Mouse (Mus musculus) layer of hippocampus, adult 18-20 months (tissue): ENCODE data around the gene Ccl11. TPM values are rescaled to one million over a fixed set of nuclear protein-coding genes. Genes with fewer than 3 reads are reported as not detected.

Experiments used
- DNase-seq, 2 experiments: peaks; one replicate each; pipeline ENCODE4 v3.0.0; 2022; ENCODE audit warnings: low spot score in 2 of 2
- long read RNA-seq: library from polyadenylated mRNA; stranded (forward); transcript quantifications from one replicate; pipeline ENCODE4 v2.0.0, GENCODE M21; 2021
- total RNA-seq, 2 experiments: library from RNA; stranded (reverse); gene quantifications; 2 replicates each; pipeline ENCODE4 v1.2.3; 2021

The Ccl11 gene
- total RNA-seq, result under 1 TPM; 0.50 to 0.61 TPM
- long read RNA-seq, result 0 reads

DNA sequence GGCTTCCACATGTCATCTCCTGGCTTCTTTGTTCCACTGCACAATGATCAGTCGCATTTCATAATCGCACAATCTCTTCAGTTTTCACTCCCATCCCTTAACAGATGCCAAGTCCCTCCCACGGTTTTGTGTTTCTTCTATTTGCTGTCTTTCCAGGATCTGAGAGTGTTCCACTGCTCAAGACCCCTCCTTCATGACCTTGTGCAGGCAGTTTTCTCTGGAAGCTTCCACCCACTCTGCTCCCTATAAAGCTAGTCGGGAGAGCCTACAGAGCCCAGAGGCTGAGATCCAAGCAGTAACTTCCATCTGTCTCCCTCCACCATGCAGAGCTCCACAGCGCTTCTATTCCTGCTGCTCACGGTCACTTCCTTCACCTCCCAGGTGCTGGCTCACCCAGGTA lies at the start of gene Ccl11:
Gene Ccl11, plus strand, starts transcription at position 178 of the 400 bp plus-strand sequence.
- DNase-seq, result peak; percentile 14 to 49

DNA sequence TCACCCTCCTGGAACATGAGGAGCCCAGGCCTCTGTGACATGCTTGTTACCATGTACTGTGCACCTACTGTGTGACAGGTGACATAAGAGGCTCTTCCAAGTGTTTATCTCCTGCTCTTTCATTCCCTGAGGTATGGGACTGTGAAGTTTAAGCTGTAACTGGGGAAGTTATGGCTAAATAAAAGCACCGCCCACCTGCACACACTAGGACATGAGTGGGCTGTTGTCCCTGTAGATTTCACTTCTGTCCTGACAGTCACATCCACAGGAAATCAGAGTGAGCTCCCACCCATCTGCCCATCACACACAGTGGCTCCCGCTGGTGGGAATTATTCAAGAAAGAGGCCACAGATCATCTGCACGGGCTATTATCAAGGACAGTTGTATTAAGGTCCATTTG lies 47.5 kb upstream of the Ccl11 start:
- no peak for DNase-seq

DNA sequence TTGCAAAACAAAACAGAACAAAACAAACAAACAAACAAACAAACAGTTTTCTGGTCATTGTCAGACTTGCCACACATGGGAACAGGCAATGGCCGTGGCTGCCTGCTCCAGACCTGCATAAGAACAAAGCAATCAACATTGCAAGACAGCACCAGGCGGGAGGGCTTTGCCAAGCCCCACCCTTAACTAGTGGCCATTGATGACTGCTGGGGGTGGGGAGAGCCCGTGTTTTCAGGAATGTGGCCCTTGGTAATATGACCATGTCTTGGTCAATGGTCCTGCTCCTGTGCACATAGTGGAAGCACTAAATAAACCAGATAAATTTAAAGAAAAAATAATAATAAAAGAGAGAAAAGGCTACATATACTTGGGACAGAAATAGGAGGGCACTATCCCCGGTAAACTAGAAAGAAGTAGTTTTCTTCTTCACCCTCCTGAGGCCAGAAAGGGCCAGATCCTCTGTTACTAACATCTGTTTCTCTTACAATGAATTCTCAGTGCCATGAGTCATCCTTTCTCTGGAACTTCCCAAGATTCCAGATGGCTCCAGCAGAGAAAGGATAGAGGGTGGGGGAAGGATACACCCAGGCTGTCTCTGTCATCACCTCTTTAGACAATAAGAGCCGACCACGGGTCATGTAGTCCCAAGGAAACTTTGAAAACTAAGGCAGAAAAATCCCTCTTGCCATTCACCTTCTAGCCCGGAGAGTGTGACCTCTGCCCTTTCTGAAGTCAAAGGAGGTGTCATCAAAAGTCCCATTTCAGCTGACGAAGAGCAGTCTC lies 46.0 kb upstream of the Ccl11 start:
- no peak for DNase-seq

DNA sequence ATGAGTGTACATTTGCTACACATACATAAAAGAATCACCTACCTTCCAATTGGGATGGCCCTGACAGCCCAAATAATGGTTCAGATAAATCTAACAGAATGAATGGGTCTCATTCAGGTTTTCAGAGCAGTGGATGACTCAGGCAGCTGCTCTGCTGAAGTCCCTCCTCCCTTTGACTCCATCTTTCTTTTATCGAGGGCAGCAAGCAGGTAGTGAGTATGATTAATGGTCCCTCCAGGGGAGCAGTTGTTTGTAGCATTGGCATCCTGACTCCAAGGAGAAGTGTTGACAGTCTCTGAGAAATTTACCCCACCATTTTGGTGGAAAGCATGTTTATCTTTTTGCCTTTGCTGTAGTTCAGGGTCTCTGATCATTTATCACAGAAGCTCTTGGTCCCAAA lies 43.9 kb upstream of the Ccl11 start:
- no peak for DNase-seq

DNA sequence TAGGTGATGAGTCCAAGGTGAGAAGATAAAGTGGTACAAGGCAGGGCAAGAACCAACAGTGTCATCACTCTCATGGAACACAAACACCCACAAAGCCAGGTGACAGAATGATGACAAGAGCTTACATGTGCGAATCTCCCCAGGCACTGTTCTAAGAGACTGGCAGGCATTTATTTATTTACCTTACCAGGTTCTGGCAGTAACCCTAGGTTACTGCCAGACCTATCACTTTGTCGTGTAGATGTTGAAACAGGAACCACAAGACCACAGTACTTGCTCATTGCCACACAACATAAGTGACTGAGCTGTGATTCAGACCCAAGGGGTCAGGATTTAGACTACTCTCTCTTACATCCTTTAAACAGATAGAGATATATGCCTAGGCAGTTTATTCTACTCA lies 42.6 kb upstream of the Ccl11 start:
- no peak for DNase-seq

DNA sequence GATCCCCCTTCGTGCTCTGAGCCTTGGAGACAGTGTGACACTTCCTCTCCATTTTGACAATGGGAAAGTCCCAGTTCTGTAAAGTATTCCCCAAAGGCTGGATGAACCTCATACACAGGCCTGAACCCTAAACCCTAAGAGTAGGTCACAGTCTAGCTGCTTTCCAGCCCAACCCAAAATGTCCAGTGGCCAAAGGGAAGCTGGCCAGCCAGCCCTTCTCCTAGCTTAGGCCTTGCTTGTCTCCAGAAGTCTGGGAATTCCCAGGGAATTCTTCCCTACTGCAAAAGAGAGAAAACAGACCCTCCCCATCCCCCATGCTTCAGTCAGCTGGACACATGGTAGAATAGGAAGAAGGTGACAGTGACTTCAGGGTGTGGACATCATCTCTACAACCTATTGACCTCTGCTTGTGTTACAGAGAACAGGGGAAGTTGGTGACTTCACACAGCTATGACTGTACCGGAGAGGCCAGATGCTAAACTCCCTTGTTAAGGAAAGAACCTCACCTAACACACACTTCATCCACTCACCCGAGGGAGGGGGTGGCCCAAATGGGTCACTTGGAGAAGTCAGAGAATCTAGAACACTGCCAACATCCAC lies 41.3 kb upstream of the Ccl11 start:
- no peak for DNase-seq

DNA sequence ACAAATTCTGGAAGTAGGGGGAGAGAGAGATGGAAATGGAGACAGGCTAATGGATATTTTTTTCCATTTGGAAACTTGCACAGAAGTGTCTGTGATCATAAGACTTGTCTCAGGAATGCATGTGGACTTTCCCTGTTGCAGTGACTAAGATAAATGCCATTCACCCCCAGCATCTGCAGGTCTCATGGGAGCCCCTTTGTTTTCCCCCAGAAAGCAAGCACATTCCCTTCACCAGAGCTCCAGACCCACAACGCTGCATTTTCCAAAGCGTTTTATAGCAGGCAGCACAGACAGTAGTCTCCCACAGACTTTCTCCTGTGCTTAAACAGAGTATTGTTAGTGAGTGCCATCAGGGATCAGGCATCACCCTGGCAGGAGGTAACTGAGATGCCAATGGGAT lies 38.2 kb upstream of the Ccl11 start:
- DNase-seq, result no peak

DNA sequence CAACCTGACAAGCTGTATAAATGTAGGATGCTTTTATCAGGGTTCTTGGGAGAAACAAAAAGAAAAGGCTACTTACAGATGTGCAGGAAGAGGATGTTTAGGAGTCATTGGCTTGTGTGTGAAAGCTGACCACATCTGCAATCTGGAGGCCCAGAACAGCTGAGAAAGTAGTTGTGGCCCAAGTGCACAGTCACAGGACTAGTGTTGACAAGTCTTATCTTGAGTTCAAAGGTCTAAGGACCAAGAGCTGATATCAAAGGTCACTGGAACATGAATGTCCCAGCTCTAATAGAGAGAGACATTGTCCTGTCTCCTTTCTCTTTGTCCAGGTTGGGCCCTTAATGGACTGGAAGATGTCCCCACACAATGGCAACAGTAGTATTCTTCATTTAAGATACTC lies 37.8 kb upstream of the Ccl11 start:
- no peak for DNase-seq

DNA sequence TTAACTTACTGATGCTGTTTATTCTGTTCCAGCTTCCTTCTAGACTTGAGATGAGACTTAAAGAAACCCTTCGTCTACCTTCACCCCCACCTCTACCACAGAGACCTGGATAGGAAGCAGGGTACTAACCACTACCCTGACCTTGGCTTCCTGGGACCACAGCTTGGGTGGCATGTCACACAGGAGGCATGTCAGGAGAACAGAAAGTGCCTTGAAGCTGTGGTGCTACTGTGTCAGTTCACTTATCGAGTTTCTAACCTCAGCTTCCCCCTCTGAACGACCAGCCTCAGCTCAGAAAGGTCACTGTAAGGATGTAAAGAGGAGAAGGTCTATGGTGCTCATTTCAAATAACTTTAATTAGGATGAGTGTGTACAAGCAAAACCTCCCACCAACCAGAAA lies 36.2 kb upstream of the Ccl11 start:
- DNase-seq, result no peak

DNA sequence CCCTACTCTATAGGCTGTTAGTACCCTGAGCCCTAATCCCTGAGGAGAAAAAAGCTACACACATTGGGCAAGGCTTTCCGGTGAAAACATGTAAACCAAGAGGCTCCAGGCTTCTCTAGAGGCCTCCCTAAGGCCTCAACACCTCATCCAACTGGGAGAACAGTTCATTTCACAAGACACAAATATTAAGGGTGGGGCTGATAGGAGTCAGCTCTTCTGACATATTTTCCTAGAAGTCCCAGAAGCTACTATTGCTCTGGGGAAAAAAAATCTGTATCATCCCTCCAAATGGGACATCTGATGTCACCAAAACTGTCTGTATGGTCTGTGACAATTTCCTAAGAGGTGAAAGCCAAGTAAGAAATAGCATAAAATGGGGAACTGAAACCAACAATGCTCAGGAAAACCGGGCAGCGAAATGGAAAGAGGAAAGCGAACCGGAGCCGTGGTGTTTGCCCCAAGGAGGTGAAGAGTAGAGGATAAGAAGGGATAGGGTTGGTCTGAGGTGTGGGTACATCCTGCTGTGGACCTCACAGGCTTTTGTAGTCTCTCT lies 35.0 kb upstream of the Ccl11 start:
- no peak for DNase-seq

DNA sequence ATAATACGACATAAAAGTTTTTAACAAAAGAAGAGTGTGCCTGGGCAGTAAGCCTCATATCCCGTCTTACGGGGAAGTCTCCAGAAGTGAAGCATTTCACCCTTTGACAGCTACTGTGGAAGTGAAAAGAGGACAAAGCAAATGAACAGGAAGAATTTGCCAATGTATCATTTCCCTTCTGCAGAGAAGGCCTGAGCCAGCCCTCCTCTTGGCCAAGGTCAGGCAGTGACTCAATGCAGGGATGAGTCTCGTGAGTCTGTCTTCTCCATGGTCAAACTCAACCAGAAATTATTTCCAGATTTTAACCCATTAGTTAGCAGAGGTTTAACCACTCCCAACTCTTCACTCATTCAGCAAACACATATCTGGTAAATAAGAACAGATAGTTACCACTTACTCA lies 33.9 kb upstream of the Ccl11 start:
- no peak for DNase-seq

DNA sequence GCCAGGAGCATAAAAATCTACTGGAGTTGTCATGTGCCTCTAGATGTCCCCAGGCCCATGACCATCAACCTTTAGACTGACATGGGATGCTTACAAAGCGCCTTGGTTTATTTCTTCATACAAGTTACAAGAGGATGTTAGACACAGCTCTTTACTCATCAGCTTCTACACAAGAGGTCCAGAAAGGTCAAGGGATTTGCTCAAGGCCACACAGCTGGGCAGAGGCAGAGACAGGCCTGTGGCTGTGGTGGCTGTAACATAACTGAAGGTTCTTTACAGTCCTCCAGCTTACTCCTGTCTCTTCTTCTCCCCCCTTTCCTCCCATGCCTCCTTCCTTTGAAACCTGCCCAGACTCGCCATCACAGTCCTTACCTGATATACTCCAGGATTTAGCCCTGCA lies 27.5 kb upstream of the Ccl11 start:
- DNase-seq, result no peak

DNA sequence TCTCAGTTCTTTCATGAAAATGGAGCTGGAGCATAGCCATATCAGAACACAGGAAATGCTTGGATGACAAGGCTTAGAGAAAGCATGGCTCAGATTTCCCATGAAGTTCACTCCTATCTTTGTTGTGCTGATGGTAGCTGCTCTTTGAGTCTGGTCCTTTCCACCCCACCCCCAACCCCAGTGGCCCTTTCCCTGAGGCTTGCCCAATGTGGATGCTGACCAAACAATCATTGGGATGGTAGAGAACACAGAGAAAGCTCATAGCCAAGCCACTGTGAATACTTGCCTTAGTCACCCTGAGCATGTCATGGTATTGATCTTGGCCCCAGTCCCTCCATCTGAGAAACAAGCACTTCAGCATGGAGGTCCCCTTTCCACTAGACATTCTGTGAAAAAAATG lies 25.5 kb upstream of the Ccl11 start:
- no peak for DNase-seq

DNA sequence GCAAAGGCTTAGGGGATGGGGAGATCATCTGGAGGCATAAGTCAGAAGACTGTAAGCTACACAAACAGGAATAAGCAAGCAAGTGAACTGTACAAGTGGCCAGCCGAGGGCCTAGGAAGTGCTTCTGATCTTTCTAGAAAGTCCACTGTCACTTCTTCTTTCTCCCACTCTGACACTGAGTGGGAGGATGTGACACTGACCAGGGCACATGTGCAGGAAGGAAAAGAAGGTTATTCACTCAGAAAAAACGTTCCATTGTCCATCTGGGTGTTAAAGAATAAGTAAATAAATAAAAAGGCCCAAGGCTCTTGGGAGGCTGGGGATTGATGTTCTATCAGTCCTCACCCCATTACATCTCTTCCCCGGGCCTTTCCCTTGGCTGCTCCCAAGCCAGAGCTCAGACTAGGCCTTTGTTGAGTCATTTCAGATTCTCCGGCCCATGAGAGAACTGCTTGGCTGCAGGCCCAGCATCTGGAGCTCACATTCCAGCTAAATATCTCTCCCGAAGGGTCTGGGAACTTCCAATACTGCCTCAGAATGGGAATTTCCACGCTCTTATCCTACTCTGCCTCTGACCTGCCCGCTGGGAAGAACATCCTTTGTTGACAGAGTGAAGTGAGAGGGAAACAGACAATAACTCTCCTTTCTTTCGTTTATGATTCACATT lies 24.8 kb upstream of the Ccl11 start:
- DNase-seq, result peak in 1 of 2 experiments; percentile 8

DNA sequence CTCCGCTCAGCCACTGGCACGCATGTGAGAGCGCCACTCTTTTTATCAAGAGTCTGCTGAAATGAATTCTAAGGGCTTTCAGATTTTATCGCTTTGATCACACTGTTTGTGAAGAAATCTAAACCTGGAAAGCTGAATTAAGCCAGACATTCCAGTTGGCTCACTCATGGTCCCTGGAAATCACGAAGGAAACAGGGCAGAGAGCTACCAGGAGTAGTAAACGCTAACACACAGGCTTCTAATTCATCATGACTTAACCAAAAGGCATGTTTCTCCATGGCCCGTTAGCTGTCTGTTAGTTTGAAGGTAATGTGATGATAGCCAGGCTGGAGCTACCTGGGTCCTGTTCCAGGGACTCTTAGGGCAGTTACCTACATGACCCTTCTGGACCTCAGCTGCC lies 23.2 kb upstream of the Ccl11 start:
- DNase-seq, result no peak

DNA sequence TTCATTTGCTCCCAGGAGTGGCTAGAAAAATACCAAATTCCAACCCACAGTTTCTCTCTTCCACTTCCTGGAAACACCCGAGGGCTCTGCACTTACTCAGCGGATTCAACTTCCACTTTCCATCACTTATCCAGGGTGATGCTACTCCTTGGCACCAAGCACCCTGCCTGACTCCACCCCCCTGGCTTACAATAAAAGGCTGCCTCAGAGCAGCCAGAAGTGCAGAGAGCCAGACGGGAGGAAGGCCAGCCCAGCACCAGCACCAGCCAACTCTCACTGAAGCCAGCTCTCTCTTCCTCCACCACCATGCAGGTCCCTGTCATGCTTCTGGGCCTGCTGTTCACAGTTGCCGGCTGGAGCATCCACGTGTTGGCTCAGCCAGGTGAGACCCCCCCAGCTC lies 22.3 kb upstream of the Ccl11 start, which contains the start of gene Ccl2:
Gene Ccl2, plus strand, starts transcription at position 216 of the 400 bp plus-strand sequence.
- DNase-seq, result peak; percentile 19 to 62

DNA sequence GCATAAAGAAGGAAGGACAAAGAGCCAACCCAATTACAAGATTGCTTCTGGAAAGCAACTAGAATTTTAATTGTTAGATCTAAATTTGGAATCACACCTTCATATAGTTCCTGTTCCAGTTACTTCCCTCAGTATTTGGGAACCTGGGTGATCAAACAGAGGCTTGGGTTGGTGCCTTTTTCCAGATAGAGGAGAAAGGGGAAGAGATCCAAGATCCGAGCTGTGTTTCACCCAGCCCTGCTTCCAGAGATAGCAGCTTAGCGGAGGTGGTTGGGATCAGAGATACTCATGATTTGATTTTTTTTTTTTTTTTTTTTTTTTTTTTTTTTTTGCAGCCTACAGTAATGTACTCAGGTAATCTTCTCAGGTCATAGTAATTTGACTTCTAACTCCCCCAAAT lies 21.8 kb upstream of the Ccl11 start:
- DNase-seq, result no peak

DNA sequence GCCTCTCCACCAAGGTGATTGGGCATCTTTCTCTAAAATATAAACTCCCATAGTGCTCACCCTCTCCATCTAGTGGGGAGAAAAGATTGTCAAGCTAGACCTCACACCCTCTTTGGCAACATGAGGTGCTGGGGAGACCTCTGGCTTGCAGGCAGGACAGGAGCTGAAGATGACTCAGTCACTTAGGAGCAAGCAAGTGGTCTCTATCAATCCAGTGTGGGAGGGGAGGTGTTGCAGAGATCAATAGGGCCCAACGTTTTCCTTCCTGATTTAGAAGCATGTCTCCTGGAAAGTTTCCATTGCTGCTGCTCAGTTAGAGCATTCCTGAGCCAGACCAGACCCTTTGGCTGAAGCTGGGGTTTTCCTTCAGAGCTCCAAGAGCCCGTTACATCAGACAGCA lies 19.1 kb upstream of the Ccl11 start, which contains the start of gene Gm17268:
Gene Gm17268, minus strand, starts transcription at position 28 of the 400 bp plus-strand sequence.
- no peak for DNase-seq

DNA sequence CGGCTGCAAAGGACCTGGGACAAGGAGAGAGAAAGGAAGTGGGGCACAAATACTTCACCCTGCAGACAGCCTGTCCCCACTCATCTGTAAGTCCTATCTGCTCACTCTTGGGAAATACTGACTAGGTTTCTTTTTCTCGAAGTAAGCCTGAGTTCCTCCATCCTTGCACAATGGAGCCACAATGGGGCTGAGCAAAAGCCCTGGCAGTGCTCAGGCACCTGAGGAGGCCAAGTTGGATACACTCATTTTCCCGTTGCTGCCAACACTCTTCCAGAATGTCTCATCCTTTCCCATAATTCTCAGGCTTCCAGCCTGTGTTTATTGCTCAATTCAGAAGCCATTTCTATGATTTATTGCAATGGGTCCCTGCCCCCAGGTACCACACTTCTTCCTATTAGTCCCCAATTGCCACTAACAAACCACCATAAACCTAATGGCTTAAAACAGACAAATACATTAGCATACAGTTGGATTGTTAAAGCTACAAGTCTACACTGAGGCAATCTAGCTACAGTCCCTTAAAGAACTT lies 18.4 kb upstream of the Ccl11 start:
- no peak for DNase-seq

DNA sequence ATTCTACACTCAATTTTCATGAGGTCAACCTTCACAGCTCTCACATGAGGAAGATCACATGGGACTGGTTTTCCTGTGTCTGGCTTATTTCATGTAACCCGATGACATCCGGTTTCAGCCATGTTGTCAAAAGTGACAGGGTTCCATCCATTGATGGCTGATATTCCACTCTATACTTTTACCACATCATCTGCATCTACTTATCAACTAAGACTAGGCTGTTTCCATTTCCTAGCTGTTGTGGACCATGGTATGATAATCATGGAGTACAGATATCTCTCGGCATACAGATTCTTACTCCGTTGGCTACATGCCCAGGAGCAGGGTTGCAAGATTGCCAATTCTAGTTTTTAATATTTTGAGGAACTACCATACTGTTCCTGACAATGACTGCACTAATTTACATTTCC lies 15.9 kb upstream of the Ccl11 start:
- DNase-seq, result peak in 1 of 2 experiments; percentile 41

DNA sequence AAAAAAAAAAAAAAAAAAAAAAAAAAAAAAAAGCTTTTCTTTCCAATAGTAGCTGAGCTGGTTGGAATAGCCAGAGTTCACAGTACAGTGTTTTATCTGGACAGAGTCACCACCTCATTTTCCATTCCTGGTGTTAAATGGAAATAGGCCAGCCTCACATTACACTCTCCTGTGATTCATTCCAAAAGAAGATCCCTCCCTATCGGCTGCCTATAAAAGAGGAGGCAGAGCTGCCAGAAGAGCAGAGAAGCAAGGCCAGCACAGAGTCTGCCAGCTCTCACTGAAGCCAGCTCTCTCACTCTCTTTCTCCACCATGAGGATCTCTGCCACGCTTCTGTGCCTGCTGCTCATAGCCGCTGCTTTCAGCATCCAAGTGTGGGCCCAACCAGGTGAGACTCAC lies 12.2 kb upstream of the Ccl11 start, which contains the start of gene Ccl7:
Gene Ccl7, plus strand, starts transcription at position 242 of the 400 bp plus-strand sequence.
- DNase-seq, result peak in 1 of 2 experiments; percentile 6
